Mouse (Mus musculus): ENCODE measurements around the gene 4930449I24Rik. TPM values are rescaled to one million over a fixed set of nuclear protein-coding genes. Genes with fewer than 3 reads are reported as not detected.
"Not testable (repeated sequence)": the region's sequence is repeated elsewhere in the genome, so short reads cannot be mapped to it uniquely, and the experiment has no call there.

Gene 4930449I24Rik
- polyA plus RNA-seq (2014; fragmentation: Nextera tagmentation; extraction: Ambion mirVana): not detected in 2 replicates

GRCm38 (mm10) chr5:146502099-146502498 is at the start of gene 4930449I24Rik:
4930449I24Rik (plus strand) TSS chr5:146502399.
- not testable (repeated sequence) for H3K9ac ChIP-seq (replicated peaks; ENCODE audit: low read length); H3K4me1 ChIP-seq (ENCODE audit: control insufficient read depth, insufficient read depth, low read length); H3K4me3 ChIP-seq (replicated peaks; ENCODE audit: low read depth, low read length); H3K4me2 ChIP-seq (ENCODE audit: low read length); DNase-seq; ATAC-seq (ENCODE audit: low FRiP score, low TSS enrichment); H3K9me3 ChIP-seq (ENCODE audit: control insufficient read depth, low read length); H3K27me3 ChIP-seq (ENCODE audit: control insufficient read depth, insufficient read depth, low read length); H3K27ac ChIP-seq (replicated peaks; ENCODE audit: low read depth, low read length); H3K36me3 ChIP-seq (ENCODE audit: control insufficient read depth, insufficient read depth, low read length)
- no CpG with 5 or more reads among the region's 5 CpGs for WGBS

- ATAC-seq (ENCODE audit: low FRiP score, low TSS enrichment): no peak
- Histone ChIP-seq H3K27me3 (ENCODE audit: control insufficient read depth, insufficient read depth, low read length) (no peaks in the 10 kb centered on the region), H3K9ac (replicated peaks; ENCODE audit: low read length) (no peak overlapping the region), H3K9me3 (ENCODE audit: control insufficient read depth, low read length) (no peaks in the 10 kb centered on the region), H3K4me1 (ENCODE audit: control insufficient read depth, insufficient read depth, low read length) (no peaks in the 10 kb centered on the region), H3K27ac (replicated peaks; ENCODE audit: low read depth, low read length) (no peak overlapping the region), H3K4me3 (replicated peaks; ENCODE audit: low read depth, low read length) (no peak overlapping the region), H3K36me3 (ENCODE audit: control insufficient read depth, insufficient read depth, low read length) (peaks cover 44% of the 10 kb centered on the region), H3K4me2 (ENCODE audit: low read length) (no peak overlapping the region)
- WGBS: 93% methylated on average over 6 of the region's 6 CpGs
- no peak for DNase-seq
These were observed 48.6 kb upstream of the 4930449I24Rik start for GRCm38 (mm10) chr5:146453556-146453955.

- Histone ChIP-seq H3K4me3 (replicated peaks; ENCODE audit: low read depth, low read length) (no peak overlapping the region), H3K9ac (replicated peaks; ENCODE audit: low read length) (no peak overlapping the region), H3K36me3 (ENCODE audit: control insufficient read depth, insufficient read depth, low read length) (peaks cover 44% of the 10 kb centered on the region), H3K27ac (replicated peaks; ENCODE audit: low read depth, low read length) (no peak overlapping the region), H3K4me1 (ENCODE audit: control insufficient read depth, insufficient read depth, low read length) (no peaks in the 10 kb centered on the region), H3K27me3 (ENCODE audit: control insufficient read depth, insufficient read depth, low read length) (no peaks in the 10 kb centered on the region), H3K4me2 (ENCODE audit: low read length) (no peak overlapping the region), H3K9me3 (ENCODE audit: control insufficient read depth, low read length) (no peaks in the 10 kb centered on the region)
- WGBS: 93% methylated on average over 8 of the region's 8 CpGs
- no peak for ATAC-seq (ENCODE audit: low FRiP score, low TSS enrichment)
- DNase-seq: no peak
These were observed 40.6 kb upstream of the 4930449I24Rik start for GRCm38 (mm10) chr5:146461612-146462011.

GRCm38 (mm10) chr5:146466663-146467062 is 35.5 kb upstream of the 4930449I24Rik start:
- H3K36me3 ChIP-seq (ENCODE audit: control insufficient read depth, insufficient read depth, low read length): peaks cover 54% of the 10 kb centered on the region
- 96% methylated on average over 19 of the region's 19 CpGs for WGBS
- ATAC-seq (ENCODE audit: low FRiP score, low TSS enrichment): no peak

GRCm38 (mm10) chr5:146468311-146468710 is 33.9 kb upstream of the 4930449I24Rik start:
- no peak for DNase-seq
- 84% methylated on average over 9 of the region's 9 CpGs for WGBS
- Histone ChIP-seq H3K4me3 (replicated peaks; ENCODE audit: low read depth, low read length) (no peak overlapping the region), H3K9ac (replicated peaks; ENCODE audit: low read length) (no peak overlapping the region), H3K27me3 (ENCODE audit: control insufficient read depth, insufficient read depth, low read length) (no peaks in the 10 kb centered on the region), H3K27ac (replicated peaks; ENCODE audit: low read depth, low read length) (no peak overlapping the region), H3K4me2 (ENCODE audit: low read length) (no peak overlapping the region), H3K4me1 (ENCODE audit: control insufficient read depth, insufficient read depth, low read length) (no peaks in the 10 kb centered on the region), H3K36me3 (ENCODE audit: control insufficient read depth, insufficient read depth, low read length) (peaks cover 44% of the 10 kb centered on the region), H3K9me3 (ENCODE audit: control insufficient read depth, low read length) (no peaks in the 10 kb centered on the region)
- no peak for ATAC-seq (ENCODE audit: low FRiP score, low TSS enrichment)

More at GRCm38 (mm10) chr5:146466663-146467062, 35.5 kb upstream of the 4930449I24Rik start:
- no peak overlapping the region for H3K27ac ChIP-seq (replicated peaks; ENCODE audit: low read depth, low read length)
- no peak overlapping the region for H3K4me3 ChIP-seq (replicated peaks; ENCODE audit: low read depth, low read length)
- no peak overlapping the region for H3K4me2 ChIP-seq (ENCODE audit: low read length)
- no peaks in the 10 kb centered on the region for H3K9me3 ChIP-seq (ENCODE audit: control insufficient read depth, low read length)
- DNase-seq: no peak
- no peaks in the 10 kb centered on the region for H3K4me1 ChIP-seq (ENCODE audit: control insufficient read depth, insufficient read depth, low read length)
- H3K9ac ChIP-seq (replicated peaks; ENCODE audit: low read length): no peak overlapping the region
- no peaks in the 10 kb centered on the region for H3K27me3 ChIP-seq (ENCODE audit: control insufficient read depth, insufficient read depth, low read length)

GRCm38 (mm10) chr5:146470821-146471220 is 31.4 kb upstream of the 4930449I24Rik start:
- no peak for ATAC-seq (ENCODE audit: low FRiP score, low TSS enrichment)
- no peak for DNase-seq
- no peaks in the 10 kb centered on the region for H3K9me3 ChIP-seq (ENCODE audit: control insufficient read depth, low read length)
- 92% methylated on average over 9 of the region's 9 CpGs for WGBS
- no peak overlapping the region for H3K27ac ChIP-seq (replicated peaks; ENCODE audit: low read depth, low read length)
- peaks cover 46% of the 10 kb centered on the region for H3K36me3 ChIP-seq (ENCODE audit: control insufficient read depth, insufficient read depth, low read length)
- H3K4me3 ChIP-seq (replicated peaks; ENCODE audit: low read depth, low read length): no peak overlapping the region
- H3K4me1 ChIP-seq (ENCODE audit: control insufficient read depth, insufficient read depth, low read length): no peaks in the 10 kb centered on the region
- no peak overlapping the region for H3K4me2 ChIP-seq (ENCODE audit: low read length)
- no peaks in the 10 kb centered on the region for H3K27me3 ChIP-seq (ENCODE audit: control insufficient read depth, insufficient read depth, low read length)
- H3K9ac ChIP-seq (replicated peaks; ENCODE audit: low read length): no peak overlapping the region

GRCm38 (mm10) chr5:146471311-146471710 is 30.9 kb upstream of the 4930449I24Rik start:
- Histone ChIP-seq H3K4me2 (ENCODE audit: low read length) (no peak overlapping the region), H3K9me3 (ENCODE audit: control insufficient read depth, low read length) (no peaks in the 10 kb centered on the region), H3K4me3 (replicated peaks; ENCODE audit: low read depth, low read length) (no peak overlapping the region), H3K4me1 (ENCODE audit: control insufficient read depth, insufficient read depth, low read length) (no peaks in the 10 kb centered on the region), H3K27me3 (ENCODE audit: control insufficient read depth, insufficient read depth, low read length) (no peaks in the 10 kb centered on the region), H3K9ac (replicated peaks; ENCODE audit: low read length) (no peak overlapping the region), H3K27ac (replicated peaks; ENCODE audit: low read depth, low read length) (no peak overlapping the region), H3K36me3 (ENCODE audit: control insufficient read depth, insufficient read depth, low read length) (peaks cover 43% of the 10 kb centered on the region)
- no peak for DNase-seq
- no peak for ATAC-seq (ENCODE audit: low FRiP score, low TSS enrichment)
- WGBS: 94% methylated on average over 5 of the region's 5 CpGs

GRCm38 (mm10) chr5:146471821-146472220 is 30.4 kb upstream of the 4930449I24Rik start:
- WGBS: 93% methylated on average over 12 of the region's 12 CpGs
- no peak for ATAC-seq (ENCODE audit: low FRiP score, low TSS enrichment)
- H3K36me3 ChIP-seq (ENCODE audit: control insufficient read depth, insufficient read depth, low read length): peaks cover 38% of the 10 kb centered on the region
- no peaks in the 10 kb centered on the region for H3K27me3 ChIP-seq (ENCODE audit: control insufficient read depth, insufficient read depth, low read length)
- no peak overlapping the region for H3K4me2 ChIP-seq (ENCODE audit: low read length)
- no peak overlapping the region for H3K9ac ChIP-seq (replicated peaks; ENCODE audit: low read length)
- no peak for DNase-seq
- no peak overlapping the region for H3K4me3 ChIP-seq (replicated peaks; ENCODE audit: low read depth, low read length)
- H3K9me3 ChIP-seq (ENCODE audit: control insufficient read depth, low read length): no peaks in the 10 kb centered on the region
- H3K4me1 ChIP-seq (ENCODE audit: control insufficient read depth, insufficient read depth, low read length): no peaks in the 10 kb centered on the region
- no peak overlapping the region for H3K27ac ChIP-seq (replicated peaks; ENCODE audit: low read depth, low read length)

GRCm38 (mm10) chr5:146479564-146479963 is 22.6 kb upstream of the 4930449I24Rik start:
- H3K9me3 ChIP-seq (ENCODE audit: control insufficient read depth, low read length); ATAC-seq (ENCODE audit: low FRiP score, low TSS enrichment); DNase-seq; H3K9ac ChIP-seq (replicated peaks; ENCODE audit: low read length); H3K27me3 ChIP-seq (ENCODE audit: control insufficient read depth, insufficient read depth, low read length); H3K27ac ChIP-seq (replicated peaks; ENCODE audit: low read depth, low read length); H3K4me2 ChIP-seq (ENCODE audit: low read length); H3K4me3 ChIP-seq (replicated peaks; ENCODE audit: low read depth, low read length); H3K4me1 ChIP-seq (ENCODE audit: control insufficient read depth, insufficient read depth, low read length); H3K36me3 ChIP-seq (ENCODE audit: control insufficient read depth, insufficient read depth, low read length): not testable (repeated sequence)
- 9% methylated on average over 4 of the region's 4 CpGs for WGBS
